Mouse (Mus musculus) hindbrain, postnatal 0 days (tissue): ENCODE measurements around the gene Tmem132e. TPM values are rescaled to one million over a fixed set of nuclear protein-coding genes. Genes with fewer than 3 reads are reported as not detected.
A peak's percentile ranks its signal among the peaks of the same experiment; 100 is the strongest.

ENCODE experiments used
- ATAC-seq: fragments of 200-750 bp; cut with Nextera tagmentation; 2 replicates; pipeline ENCODE4 v1.8.0; 2017; ENCODE audit warnings: mild to moderate bottlenecking, moderate TSS enrichment, moderate library complexity
- DNase-seq: peaks from one replicate; pipeline ENCODE4 v3.0.0-alpha.2; 2015; ENCODE audit warnings: low spot score
- H3K27ac ChIP-seq: fragments of 300-500 bp; sonication (generic); 2 replicates; pipeline ENCODE4 v1.5.1; 2014; ENCODE audit warnings: mild to moderate bottlenecking
- H3K27me3 ChIP-seq: fragments of 300-500 bp; sonication (generic); 2 replicates; pipeline ENCODE4 v1.6.1; 2014; ENCODE audit warnings: low read length, mixed read lengths; ENCODE audit not compliant: insufficient read depth
- H3K36me3 ChIP-seq: fragments of 300-500 bp; sonication (generic); 2 replicates; pipeline ENCODE4 v1.6.1; 2014; ENCODE audit warnings: low read length, mixed read lengths; ENCODE audit not compliant: insufficient read depth
- H3K4me1 ChIP-seq: fragments of 300-500 bp; sonication (generic); 2 replicates; pipeline ENCODE4 v1.6.1; 2014; ENCODE audit warnings: antibody characterized with exemption, low read length, mixed read lengths; ENCODE audit not compliant: insufficient read depth
- H3K4me2 ChIP-seq: fragments of 300-500 bp; sonication (generic); 2 replicates; pipeline ENCODE4 v1.6.1; 2014; ENCODE audit warnings: low read depth, mild to moderate bottlenecking, low read length, moderate library complexity, mixed read lengths
- H3K4me3 ChIP-seq: fragments of 300-500 bp; sonication (generic); 2 replicates; pipeline ENCODE4 v1.5.1; 2014; ENCODE audit warnings: low read length
- H3K9ac ChIP-seq: fragments of 300-500 bp; sonication (generic); replicated peaks from 2 replicates; pipeline ENCODE4 v1.6.1; 2014; ENCODE audit warnings: mild to moderate bottlenecking, low read length, moderate library complexity, mixed read lengths
- H3K9me3 ChIP-seq: fragments of 300-500 bp; sonication (generic); 2 replicates; pipeline ENCODE4 v1.6.1; 2016; ENCODE audit warnings: low read length, mixed read lengths
- CTCF ChIP-seq: IDR thresholded peaks from 2 replicates; pipeline ENCODE4 v1.5.1; 2016; ENCODE audit warnings: antibody characterized with exemption, control low read depth, low read depth
- WGBS: fragments of 180-500 bp; shearing (Covaris S2); extraction: QIAGEN DNeasy Blood & Tissue Kit; methylation state at CpG from one replicate; pipeline ENCODE4 v1.1.7; 2014; 5-methylcytosine and 5-hydroxymethylcytosine counted together
- polyA plus RNA-seq: library from polyadenylated mRNA; unstranded; fragments of >200 nt; fragmentation: Nextera tagmentation; extraction: Ambion mirVana; gene quantifications from 2 replicates; pipeline ENCODE4 v1.2.1, GENCODE M21; 2015
- total RNA-seq: library from RNA; depleted of rRNA; stranded (reverse); fragments of >200 nt; gene quantifications from 2 replicates; pipeline ENCODE4 v1.2.3, GENCODE M21; 2014; rRNA removed

Tmem132e gene
- total and polyA plus RNA-seq, 2 experiments from 2014 or later, result 4.6 to 52.8 TPM

DNA sequence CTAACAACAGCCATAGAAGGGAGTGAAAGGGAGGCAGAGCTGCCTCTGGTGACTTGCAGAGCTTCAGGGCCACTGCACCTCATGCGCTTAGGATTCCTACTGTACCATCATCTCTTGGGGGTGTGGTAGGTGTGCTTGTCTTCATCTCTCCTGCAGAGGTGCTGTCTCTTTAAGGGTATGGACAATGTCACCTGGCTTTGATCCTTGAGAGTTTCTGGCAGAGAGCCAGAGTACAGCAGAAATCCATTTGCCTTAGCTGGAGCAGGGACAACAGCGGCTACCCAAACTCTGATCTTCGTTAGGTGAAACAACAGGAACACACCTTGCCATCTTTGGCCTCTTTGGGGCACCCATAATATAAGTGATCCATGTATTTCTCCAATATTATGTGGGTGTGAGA, 92.2 kb downstream of the Tmem132e start:
- WGBS, result 58% methylated on average over 3 of the region's 3 CpGs
- H3K9ac ChIP-seq, result no peak overlapping the region
- no peak overlapping the region for H3K4me3 ChIP-seq
- no peaks in the 10 kb centered on the region for H3K27me3 ChIP-seq
- no peak overlapping the region for H3K27ac ChIP-seq
- no peaks in the 10 kb centered on the region for H3K9me3 ChIP-seq
- H3K4me1 ChIP-seq, result peaks cover 11% of the 10 kb centered on the region
- ATAC-seq (no peak), DNase-seq (peak; percentile 52)
- no peak overlapping the region for H3K4me2 ChIP-seq
- 0 out of 2 replicates have a peak, but pooled peaks have one; percentile 2 for TF ChIP-seq CTCF
- H3K36me3 ChIP-seq, result no peaks in the 10 kb centered on the region

DNA sequence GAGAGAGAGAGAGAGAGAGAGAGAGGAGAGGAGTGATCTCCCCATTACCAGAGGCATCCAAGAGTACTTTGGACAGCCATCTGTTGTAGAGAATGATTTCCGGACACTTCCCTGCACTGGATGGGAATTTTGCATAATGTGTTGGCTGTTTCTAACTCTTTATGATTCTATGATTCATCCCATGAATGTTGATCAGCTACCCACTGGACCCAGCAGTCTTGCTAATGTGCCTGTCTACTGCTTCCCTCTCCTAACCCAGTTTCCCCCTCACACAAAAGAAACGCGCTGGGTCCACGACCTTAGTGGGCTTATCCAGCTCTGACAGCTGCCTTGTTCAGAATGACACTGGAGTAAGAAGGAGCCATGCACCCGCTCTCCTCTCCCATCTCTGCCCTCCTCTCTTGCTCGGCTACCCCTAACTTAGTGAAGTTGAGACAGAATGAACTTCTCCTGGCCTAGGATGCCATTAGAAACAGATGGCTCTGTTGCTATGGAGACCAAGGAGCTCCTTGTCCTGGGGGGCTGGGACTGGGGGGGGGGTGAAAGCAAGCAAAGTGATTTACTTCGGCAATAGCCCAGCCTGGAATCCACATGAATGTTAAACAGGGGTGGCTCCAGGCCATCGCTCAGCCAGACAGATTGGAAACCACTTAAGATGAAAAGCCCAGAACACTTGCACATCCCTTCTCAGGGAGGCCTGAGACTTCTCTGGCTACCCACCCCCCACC, 98.8 kb downstream of the Tmem132e start:
- DNase-seq, result peak; percentile 30
- Histone ChIP-seq H3K27ac (no peak overlapping the region), H3K4me2 (no peak overlapping the region), H3K9me3 (no peaks in the 10 kb centered on the region), H3K27me3 (no peaks in the 10 kb centered on the region), H3K9ac (no peak overlapping the region), H3K36me3 (no peaks in the 10 kb centered on the region), H3K4me3 (no peak overlapping the region), H3K4me1 (no peaks in the 10 kb centered on the region; the same call in 1 of the 2 replicates)
- 0 out of 2 replicates have a peak, but pooled peaks have one; percentile 40 for ATAC-seq
- WGBS, result 17% methylated on average over 8 of the region's 8 CpGs
- TF ChIP-seq CTCF, result no peak

DNA sequence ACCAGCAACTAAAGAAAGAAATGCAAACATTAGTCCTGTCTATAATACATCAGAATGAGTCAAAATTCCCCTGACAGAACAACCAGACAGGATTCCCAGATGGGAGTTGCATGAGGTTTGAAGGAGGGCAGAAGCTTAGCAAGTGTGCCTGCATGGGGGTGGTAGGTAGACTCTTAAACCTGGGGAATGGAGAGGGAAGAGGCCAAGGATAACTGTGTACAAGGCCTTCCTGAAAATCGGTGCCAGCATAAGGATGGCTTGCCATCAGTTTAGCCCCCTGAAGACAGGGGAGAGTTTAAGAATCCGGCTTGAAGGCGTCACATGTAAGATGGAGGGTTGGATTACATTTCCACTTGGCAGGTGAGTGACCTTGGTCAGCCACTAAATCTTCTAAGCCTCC, 102.2 kb downstream of the Tmem132e start:
- no peak overlapping the region for H3K9ac ChIP-seq
- no peak for TF ChIP-seq CTCF
- no peak overlapping the region for H3K4me3 ChIP-seq
- no peak overlapping the region for H3K4me2 ChIP-seq
- H3K27ac ChIP-seq, result no peak overlapping the region
- DNase-seq (no peak), ATAC-seq (no peak)
- no peaks in the 10 kb centered on the region; the same call in 1 of the 2 replicates for H3K4me1 ChIP-seq
- H3K36me3 ChIP-seq, result no peaks in the 10 kb centered on the region
- H3K27me3 ChIP-seq, result no peaks in the 10 kb centered on the region
- no peaks in the 10 kb centered on the region for H3K9me3 ChIP-seq
- 92% methylated on average over 3 of the region's 3 CpGs for WGBS

Other genes with a start within 250 kb of the Tmem132e start
- gene Ccl1, start 83.2 kb upstream of the Tmem132e start, total RNA-seq, result not detected in 2 replicates
- 0.39 TPM in 1 of 2 replicates, not detected in the other for gene Ccl1, start 83.2 kb upstream of the Tmem132e start, polyA plus RNA-seq